Mouse (Mus musculus) MEL (cell line): ENCODE data around the gene Ager. TPM values are rescaled to one million over a fixed set of nuclear protein-coding genes. Genes with fewer than 3 reads are reported as not detected.
A peak's percentile ranks its signal among the peaks of the same experiment; 100 is the strongest.

Experiments
- DNase-seq: peaks from one replicate; pipeline ENCODE4 v3.0.0; 2011; ENCODE audit warnings: low read depth, low spot score
- H3K27ac ChIP-seq: 2 replicates; pipeline ENCODE4 v1.5.1; 2012; ENCODE audit warnings: low read depth, mild to moderate bottlenecking, control low read depth, low read length, moderate library complexity; ENCODE audit not compliant: control insufficient read depth
- H3K27me3 ChIP-seq, 2 experiments: fragments of 150-350 bp in 1 of 2; sonication (generic) in 1 of 2; 2 replicates each; pipeline ENCODE4 v1.6.1; 2012; ENCODE audit warnings: low read length in 2 of 2, mild to moderate bottlenecking in 2 of 2, improper control_type of control experiment in 1 of 2, moderate library complexity in 1 of 2; ENCODE audit not compliant: insufficient read depth in 2 of 2, control insufficient read depth in 1 of 2
- H3K36me3 ChIP-seq, 2 experiments: 2 replicates each; pipeline ENCODE4 v1.6.1; 2012 to 2014; ENCODE audit warnings: low read length in 2 of 2, improper control_type of control experiment in 1 of 2, inconsistent platforms in 1 of 2, mild to moderate bottlenecking in 1 of 2; ENCODE audit not compliant: insufficient read depth in 2 of 2, control insufficient read depth in 1 of 2
- H3K4me1 ChIP-seq, 2 experiments: fragments of 150-350 bp in 1 of 2; sonication (generic) in 1 of 2; 2 replicates each; pipeline ENCODE4 v1.6.1; 2012; ENCODE audit warnings: low read length in 2 of 2, improper control_type of control experiment in 1 of 2, mild to moderate bottlenecking in 1 of 2; ENCODE audit not compliant: insufficient read depth in 2 of 2, control insufficient read depth in 1 of 2
- H3K4me3 ChIP-seq, 2 experiments: fragments of 150-350 bp in 1 of 2; sonication (generic) in 1 of 2; 2 replicates each; pipeline ENCODE4 v1.5.1; 2012; ENCODE audit warnings: low read depth in 2 of 2, low read length in 2 of 2, mild to moderate bottlenecking in 2 of 2, moderate library complexity in 2 of 2, control low read depth in 1 of 2, improper control_type of control experiment in 1 of 2; ENCODE audit not compliant: control insufficient read depth in 1 of 2, insufficient read depth in 1 of 2
- H3K79me2 ChIP-seq: 2 replicates; pipeline ENCODE4 v1.6.1; 2012; ENCODE audit warnings: mild to moderate bottlenecking, low read length, moderate library complexity; ENCODE audit not compliant: control insufficient read depth, poor library complexity, insufficient read depth
- H3K9ac ChIP-seq: 2 replicates; pipeline ENCODE4 v1.6.1; 2012; ENCODE audit warnings: low read depth, mild to moderate bottlenecking, control low read depth, low read length, moderate library complexity; ENCODE audit not compliant: control insufficient read depth, poor library complexity, severe bottlenecking
- H3K9me3 ChIP-seq: fragments of 150-350 bp; sonication (generic); replicated peaks from 2 replicates; pipeline ENCODE4 v1.6.1; 2012; ENCODE audit warnings: mild to moderate bottlenecking, low read length, improper control_type of control experiment, moderate library complexity; ENCODE audit not compliant: insufficient read depth
- BHLHE40 ChIP-seq: IDR thresholded peaks from 2 replicates; pipeline ENCODE4 v1.6.1; 2012; ENCODE audit warnings: low read depth, mild to moderate bottlenecking, inconsistent platforms, low read length, improper control_type of control experiment, borderline replicate concordance
- CHD1 ChIP-seq: IDR thresholded peaks from 2 replicates; pipeline ENCODE4 v1.6.1; 2012; ENCODE audit warnings: low read depth, mild to moderate bottlenecking, inconsistent platforms, low read length, improper control_type of control experiment
- CTCF ChIP-seq, 3 experiments: IDR thresholded peaks in 2 of 3; conservative IDR thresholded peaks in 1 of 3; 2 replicates each; pipeline ENCODE4 v1.5.1; 2011 to 2012; ENCODE audit warnings: low read length in 3 of 3, low read depth in 2 of 3, mild to moderate bottlenecking in 2 of 3, improper control_type of control experiment in 1 of 3, inconsistent platforms in 1 of 3, mixed read lengths in 1 of 3, moderate library complexity in 1 of 3; ENCODE audit not compliant: control insufficient read depth in 1 of 3, insufficient read depth in 1 of 3, poor library complexity in 1 of 3, severe bottlenecking in 1 of 3
- KAT2A ChIP-seq: conservative IDR thresholded peaks from 2 replicates; pipeline ENCODE4 v1.6.1; 2012; ENCODE audit warnings: low read depth, low read length, improper control_type of control experiment, inconsistent platforms
- MEF2A ChIP-seq: IDR thresholded peaks from 2 replicates; pipeline ENCODE4 v1.6.1; 2014; ENCODE audit warnings: low read depth, mild to moderate bottlenecking, inconsistent platforms, low read length, improper control_type of control experiment; ENCODE audit not compliant: poor library complexity, insufficient replicate concordance, severe bottlenecking; ENCODE audit errors: extremely low read depth
- MXI1 ChIP-seq: IDR thresholded peaks from 2 replicates; pipeline ENCODE4 v1.6.1; 2011; ENCODE audit warnings: mild to moderate bottlenecking, low read depth, low read length, improper control_type of control experiment
- POLR2AphosphoS2 ChIP-seq: IDR thresholded peaks from 2 replicates; pipeline ENCODE4 v1.6.1; 2011; ENCODE audit warnings: low read length, improper control_type of control experiment
- RAD21 ChIP-seq: IDR thresholded peaks from 2 replicates; pipeline ENCODE4 v1.6.1; 2011; ENCODE audit warnings: mild to moderate bottlenecking, low read depth, low read length, improper control_type of control experiment
- RCOR1 ChIP-seq: IDR thresholded peaks from 2 replicates; pipeline ENCODE4 v1.6.1; 2012; ENCODE audit warnings: low read depth, mild to moderate bottlenecking, inconsistent platforms, low read length, improper control_type of control experiment
- SMC3 ChIP-seq: IDR thresholded peaks from 2 replicates; pipeline ENCODE4 v1.6.1; 2011; ENCODE audit warnings: low read depth, low read length, improper control_type of control experiment
- TAL1 ChIP-seq: IDR thresholded peaks from 2 replicates; pipeline ENCODE4 v1.6.1; 2012; ENCODE audit warnings: mild to moderate bottlenecking, inconsistent platforms, low read length, moderate library complexity, mixed read lengths
- TCF12 ChIP-seq: IDR thresholded peaks from 2 replicates; pipeline ENCODE4 v1.6.1; 2014; ENCODE audit warnings: low read depth, mild to moderate bottlenecking, inconsistent platforms, low read length, improper control_type of control experiment, moderate library complexity
- USF2 ChIP-seq, 2 experiments: IDR thresholded peaks; 2 replicates each; pipeline ENCODE4 v1.6.1; 2011 to 2012; ENCODE audit warnings: improper control_type of control experiment in 2 of 2, low read length in 2 of 2, borderline replicate concordance in 1 of 2, inconsistent platforms in 1 of 2, low read depth in 1 of 2, mild to moderate bottlenecking in 1 of 2; ENCODE audit not compliant: insufficient read depth in 1 of 2
- ZC3H11A ChIP-seq: IDR thresholded peaks from 2 replicates; pipeline ENCODE4 v1.6.1; 2012; ENCODE audit warnings: low read depth, mild to moderate bottlenecking, inconsistent platforms, low read length, improper control_type of control experiment
- ZMIZ1 ChIP-seq: IDR thresholded peaks from 2 replicates; pipeline ENCODE4 v1.6.1; 2012; ENCODE audit warnings: low read depth, mild to moderate bottlenecking, inconsistent platforms, low read length, improper control_type of control experiment, moderate library complexity
- ZNF384 ChIP-seq: IDR thresholded peaks from 2 replicates; pipeline ENCODE4 v1.6.1; 2012; ENCODE audit warnings: low read depth, mild to moderate bottlenecking, inconsistent platforms, low read length, improper control_type of control experiment
- polyA plus RNA-seq, 2 experiments: library from polyadenylated mRNA; stranded (reverse) in 1 of 2; unstranded in 1 of 2; fragments of >175 nt in 1 of 2; fragments of >200 nt in 1 of 2; gene quantifications; 2 replicates each; pipeline versions ENCODE4 v1.2.1 to v1.2.4; 2012; ENCODE audit warnings: low replicate concordance in 2 of 2, low read depth in 1 of 2; ENCODE audit not compliant: insufficient read length in 2 of 2, insufficient read depth in 1 of 2, missing spikeins in 1 of 2
- total RNA-seq: library from RNA; depleted of rRNA; stranded (reverse); fragments of 300-350 nt; gene quantifications from 2 replicates; pipeline ENCODE4 v1.2.3, GENCODE M21; 2012

The Ager gene
- total and polyA plus RNA-seq, 3 experiments: 0.27 to 3.7 TPM; not detected in 1

DNA sequence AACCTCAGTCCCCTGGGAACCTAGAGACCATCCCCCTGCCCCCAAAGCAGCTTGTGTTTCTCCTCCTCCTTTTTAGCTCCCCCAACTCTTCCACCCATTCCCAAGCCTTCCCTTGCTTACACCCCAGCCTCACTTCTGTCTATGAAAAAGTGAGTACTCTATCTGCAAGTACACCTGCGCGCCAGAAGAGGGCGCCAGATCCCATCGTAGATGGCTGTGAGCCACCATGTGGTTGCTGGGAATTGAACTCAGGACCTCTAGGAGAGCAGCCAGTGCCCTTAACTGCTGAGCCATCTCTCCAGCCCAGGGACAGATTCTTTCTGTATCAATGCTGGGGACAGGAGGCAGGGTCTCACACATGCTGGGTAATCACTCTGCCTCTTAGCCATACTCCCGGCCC lies 25.8 kb upstream of the Ager start:
- TF ChIP-seq RAD21 (peak; percentile 55), MEF2A (no peak), BHLHE40 (0 out of 2 replicates have a peak, but pooled peaks have one; percentile 15), MXI1 (no peak), SMC3 (peak; percentile 72), CHD1 (no peak), TCF12 (no peak), RCOR1 (no peak), TAL1 (no peak), CTCF (IDR thresholded peaks at IDR 0.05 in 2 of 3, conservative IDR thresholded peaks at IDR 0.05 in 1 of 3; ENCODE audit: control insufficient read depth in 1 of 3, insufficient read depth in 1 of 3, low read depth in 2 of 3, low read length in 3 of 3, poor library complexity in 1 of 3, severe bottlenecking in 1 of 3) (peak; percentile 51 to 65 (median 51)), ZC3H11A (peak; percentile 55; the same call in 1 of the 2 replicates)
- Histone ChIP-seq H3K27me3 (no peaks in the 10 kb centered on the region; a peak in 2 of 4 replicates), H3K9ac (no peak overlapping the region)

DNA sequence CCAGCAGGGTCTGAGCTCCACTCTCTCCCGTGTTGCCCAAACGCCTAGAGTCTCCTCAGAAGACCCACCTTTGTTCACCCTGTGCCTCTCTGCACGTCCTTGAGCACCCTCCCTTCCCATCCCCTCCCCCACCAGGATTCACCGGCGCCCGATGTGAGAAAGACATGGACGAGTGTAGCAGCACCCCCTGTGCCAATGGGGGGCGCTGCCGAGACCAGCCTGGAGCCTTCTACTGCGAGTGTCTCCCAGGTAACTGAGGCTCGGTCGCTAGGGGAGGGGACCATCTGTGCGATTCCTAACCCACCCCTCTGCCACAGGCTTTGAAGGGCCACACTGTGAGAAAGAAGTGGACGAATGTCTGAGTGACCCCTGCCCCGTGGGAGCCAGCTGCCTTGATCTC lies 25.3 kb upstream of the Ager start:
- H3K36me3 ChIP-seq: no peaks in the 10 kb centered on the region
- no peaks in the 10 kb centered on the region for H3K4me1 ChIP-seq
- no peaks in the 10 kb centered on the region for H3K79me2 ChIP-seq
- 0 out of 6 replicates have a peak, but pooled peaks of 1 of the 3 experiments have one; percentile 14 for TF ChIP-seq CTCF (IDR thresholded peaks at IDR 0.05 in 2 of 3, conservative IDR thresholded peaks at IDR 0.05 in 1 of 3; ENCODE audit: control insufficient read depth in 1 of 3, insufficient read depth in 1 of 3, low read depth in 2 of 3, low read length in 3 of 3, poor library complexity in 1 of 3, severe bottlenecking in 1 of 3)
- no peak for TF ChIP-seq ZNF384
- TF ChIP-seq, all 39 proteins: peak for 1
- H3K9ac ChIP-seq: no peak overlapping the region
- no peak overlapping the region for H3K4me3 ChIP-seq
- no peak overlapping the region for H3K27ac ChIP-seq
- no peaks in the 10 kb centered on the region; a peak in 2 of 4 replicates for H3K27me3 ChIP-seq
- H3K9me3 ChIP-seq: no peaks in the 10 kb centered on the region
- DNase-seq: no peak

More for the DNA sequence above, 25.8 kb upstream of the Ager start:
- Histone ChIP-seq H3K4me1 (no peaks in the 10 kb centered on the region), H3K9me3 (no peaks in the 10 kb centered on the region), H3K27ac (no peak overlapping the region), H3K4me3 (no peak overlapping the region), H3K36me3 (no peaks in the 10 kb centered on the region), H3K79me2 (no peaks in the 10 kb centered on the region)
- peak; percentile 51 for DNase-seq

DNA sequence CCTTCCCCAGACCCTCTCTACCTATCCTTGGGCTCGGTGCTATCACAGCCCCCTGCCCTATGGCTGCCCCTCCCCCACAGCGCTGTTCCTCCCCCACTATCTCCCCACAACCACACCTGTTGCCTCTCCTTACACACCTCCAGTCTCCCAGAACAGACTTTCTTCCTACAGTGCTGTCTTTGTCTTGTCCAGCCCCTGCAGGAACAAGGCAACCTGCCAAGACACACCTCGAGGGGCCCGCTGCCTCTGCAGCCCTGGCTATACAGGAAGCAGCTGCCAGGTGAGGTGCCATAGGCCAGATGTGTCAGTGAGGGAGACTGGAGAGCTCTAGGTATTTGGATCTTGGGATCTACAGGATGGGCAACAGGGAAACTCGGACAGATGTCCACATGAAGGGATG lies 21.1 kb upstream of the Ager start:
- no peak overlapping the region for H3K4me3 ChIP-seq

More for the DNA sequence above, 21.1 kb upstream of the Ager start:
- no peaks in the 10 kb centered on the region for H3K4me1 ChIP-seq
- no peak overlapping the region for H3K9ac ChIP-seq
- H3K27me3 ChIP-seq: no peaks in the 10 kb centered on the region; a peak in 2 of 4 replicates
- no peak overlapping the region for H3K27ac ChIP-seq
- TF ChIP-seq BHLHE40 (no peak), POLR2AphosphoS2 (no peak), KAT2A (no peak), TAL1 (no peak), RAD21 (no peak), CHD1 (no peak), ZC3H11A (no peak), ZMIZ1 (no peak), MEF2A (no peak), RCOR1 (no peak), USF2 (IDR thresholded peaks at IDR 0.05; ENCODE audit: borderline replicate concordance in 1 of 2, insufficient read depth in 1 of 2, low read depth in 1 of 2, low read length in 2 of 2) (no peak)
- H3K9me3 ChIP-seq: no peaks in the 10 kb centered on the region
- H3K36me3 ChIP-seq: no peaks in the 10 kb centered on the region
- no peak for DNase-seq
- H3K79me2 ChIP-seq: no peaks in the 10 kb centered on the region
